Mouse (Mus musculus): Measurements from ENCODE around the gene Ankrd17. TPM values are rescaled to one million over a fixed set of nuclear protein-coding genes. Genes with fewer than 3 reads are reported as not detected.

Ankrd17 gene
- total RNA-seq, 2 experiments from 2014 or later: 110 to 118 TPM

DNA sequence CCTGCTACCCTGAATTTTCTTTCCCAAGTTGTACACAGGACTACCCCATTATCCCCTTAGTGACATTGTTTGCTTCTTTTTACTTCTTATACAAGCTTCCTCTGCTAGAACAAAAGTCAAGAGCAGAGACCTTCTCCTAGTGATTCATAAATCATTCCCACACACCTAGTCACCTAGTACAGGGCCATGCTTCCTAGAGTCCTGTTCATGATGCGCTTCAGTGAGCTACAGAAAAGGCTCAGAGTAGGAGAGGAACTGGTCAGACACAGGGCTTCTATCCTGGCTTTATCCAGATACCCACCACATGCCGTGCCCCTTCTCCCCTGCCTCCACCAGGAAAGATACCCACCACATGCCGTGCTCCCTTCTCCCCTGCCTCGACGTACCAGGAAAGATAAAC lies 187.3 kb downstream of the Ankrd17 start:
- no peak for DNase-seq (ENCODE audit: low spot score in 2 of 2)
- no peak overlapping the region for H3K27ac ChIP-seq
- TF ChIP-seq CTCF (conservative IDR thresholded peaks at IDR 0.05): no peak
- H3K4me3 ChIP-seq: no peak overlapping the region

- peak in 1 of 2 experiments; percentile 13 for DNase-seq (ENCODE audit: low spot score in 2 of 2)
- Histone ChIP-seq H3K27ac (peak overlapping the region; percentile 47; the same call in 1 of the 2 replicates), H3K4me3 (no peak overlapping the region)
- TF ChIP-seq CTCF (conservative IDR thresholded peaks at IDR 0.05): no peak
Observed at GRCm38 (mm10) chr5:90178116-90178515, 188.3 kb downstream of the Ankrd17 start.

Other genes starting within 250 kb of the Ankrd17 start
- gene Cox18, start 142.6 kb downstream of the Ankrd17 start, total RNA-seq (2021): 10 to 100 TPM; 24.4 to 27.6 TPM
- 1 to 10 TPM; 2.6 to 2.8 TPM for gene Gm9958, start 627 bp upstream of the Ankrd17 start, total RNA-seq (2021)
- not detected for gene Alb, start 94.3 kb upstream of the Ankrd17 start, total RNA-seq (2021)
- not detected for gene Afp, start 124.2 kb upstream of the Ankrd17 start, total RNA-seq (2021)
- not detected for gene Afm, start 152.4 kb upstream of the Ankrd17 start, total RNA-seq (2021)
- gene 5830473C10Rik, start 194.5 kb upstream of the Ankrd17 start, total RNA-seq (2021): not detected